Mouse (Mus musculus): ENCODE results near the gene Klhl32.

DNA sequence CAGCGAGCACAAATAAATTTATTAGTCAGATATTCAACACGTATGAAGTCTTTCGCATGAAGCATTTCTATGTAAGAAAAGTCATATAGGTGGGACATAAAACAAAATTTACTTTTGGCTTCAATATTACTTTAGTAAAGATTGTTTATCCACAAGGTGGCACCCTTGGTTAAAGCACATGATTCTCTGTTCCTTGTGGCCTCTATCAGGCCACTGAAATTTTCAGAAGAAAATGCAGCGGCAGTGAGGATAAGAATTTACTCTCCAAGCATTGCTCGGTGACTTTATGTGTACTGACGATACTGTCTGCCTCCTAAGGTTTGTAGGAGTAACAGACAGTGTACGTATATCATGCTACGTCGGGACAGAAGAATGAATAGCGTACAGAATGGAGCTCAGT lies 136.6 kb downstream of the Klhl32 start:
- TF ChIP-seq CTCF (IDR thresholded peaks at IDR 0.05; ENCODE audit: low read depth, low read length) (no peak), POLR2A (IDR thresholded peaks at IDR 0.05; ENCODE audit: extremely low read depth, insufficient read depth, low read length) (no peak)

All from liver, adult 2 months (tissue).